ENCODE assay signal across 8 mouse cellular contexts in the genomic region with DNA sequence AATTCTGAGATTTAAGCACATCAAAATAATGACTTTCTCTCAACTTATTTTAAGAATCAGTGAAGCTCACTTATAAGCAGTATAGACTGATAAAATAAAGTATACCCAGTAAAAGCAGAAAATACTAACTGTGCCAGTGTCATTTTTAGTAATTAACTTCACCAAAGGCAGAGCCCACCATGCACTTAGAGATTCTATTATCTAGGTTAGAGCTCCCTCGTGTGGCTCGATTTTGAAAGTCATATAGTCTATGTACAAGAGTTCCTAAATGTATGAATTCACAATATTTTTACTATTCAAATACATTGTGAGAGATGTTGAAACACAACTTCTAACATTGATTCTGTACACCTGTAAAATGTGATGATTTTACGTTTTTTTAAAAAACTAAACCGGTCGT.
DNase-seq lines count a peak whose midpoint lies in the region; ATAC-seq lines count a peak whose summit lies in the region.

No protein-coding gene starts in this region.

- no peaks in the 10 kb centered on the region for H3K9me3 ChIP-seq in intestine, embryonic 14.5 days (ENCODE audit: control insufficient read depth, low read length)
- no peaks in the 10 kb centered on the region for H3K9me3 ChIP-seq in intestine, embryonic 16.5 days (ENCODE audit: control insufficient read depth, low read length)
- no peaks in the 10 kb centered on the region for H3K9me3 ChIP-seq in kidney, embryonic 15.5 days (replicated peaks)
- no peaks in the 10 kb centered on the region for H3K9me3 ChIP-seq in midbrain, embryonic 14.5 days (ENCODE audit: control insufficient read depth, low read length)

- no peak overlapping the region for H3K27ac ChIP-seq in intestine, embryonic 14.5 days (ENCODE audit: low read depth)
- no peak overlapping the region for H3K27ac ChIP-seq in intestine, embryonic 16.5 days (ENCODE audit: low read length)
- no peak overlapping the region for H3K27ac ChIP-seq in kidney, embryonic 15.5 days
- no peak overlapping the region for H3K27ac ChIP-seq in midbrain, embryonic 14.5 days (replicated peaks; ENCODE audit: low read depth, low read length)

- WGBS in intestine, embryonic 14.5 days: 7% methylated on average over 5 of the region's 5 CpGs
- WGBS in intestine, embryonic 16.5 days: 8% methylated on average over 5 of the region's 5 CpGs
- WGBS in kidney, embryonic 15.5 days: 8% methylated on average over 5 of the region's 5 CpGs
- 8% methylated on average over 5 of the region's 5 CpGs for WGBS in midbrain, embryonic 14.5 days

- H3K4me2 ChIP-seq in intestine, embryonic 14.5 days (ENCODE audit: low read length): no peak overlapping the region
- no peak overlapping the region for H3K4me2 ChIP-seq in intestine, embryonic 16.5 days (ENCODE audit: low read depth, low read length)
- H3K4me2 ChIP-seq in kidney, embryonic 15.5 days: no peak overlapping the region
- H3K4me2 ChIP-seq in midbrain, embryonic 14.5 days (ENCODE audit: low read length): no peak overlapping the region

- H3K4me3 ChIP-seq in intestine, embryonic 14.5 days (ENCODE audit: low read depth, low read length): no peak overlapping the region
- H3K4me3 ChIP-seq in intestine, embryonic 16.5 days (ENCODE audit: low read length): no peak overlapping the region
- no peak overlapping the region for H3K4me3 ChIP-seq in kidney, embryonic 15.5 days (replicated peaks)
- no peak overlapping the region for H3K4me3 ChIP-seq in midbrain, embryonic 14.5 days (replicated peaks; ENCODE audit: low read depth, low read length)

- H3K4me1 ChIP-seq in intestine, embryonic 14.5 days (replicated peaks; ENCODE audit: control insufficient read depth, insufficient read depth, low read length): no peaks in the 10 kb centered on the region
- H3K4me1 ChIP-seq in intestine, embryonic 16.5 days (ENCODE audit: control insufficient read depth, insufficient read depth, low read length): no peaks in the 10 kb centered on the region
- no peaks in the 10 kb centered on the region for H3K4me1 ChIP-seq in kidney, embryonic 15.5 days
- H3K4me1 ChIP-seq in midbrain, embryonic 14.5 days (ENCODE audit: control insufficient read depth, insufficient read depth, low read length): no peaks in the 10 kb centered on the region

- H3K9ac ChIP-seq in intestine, embryonic 14.5 days (ENCODE audit: low read length): no peak overlapping the region
- H3K9ac ChIP-seq in intestine, embryonic 16.5 days (ENCODE audit: low read depth, low read length): no peak overlapping the region
- H3K9ac ChIP-seq in kidney, embryonic 15.5 days: no peak overlapping the region
- no peak overlapping the region for H3K9ac ChIP-seq in midbrain, embryonic 14.5 days (replicated peaks; ENCODE audit: low read length)

- ATAC-seq in intestine, embryonic 14.5 days (replicated peaks; ENCODE audit: low FRiP score, low TSS enrichment, low read depth): no peak; the same call in 1 of the 2 replicates
- ATAC-seq in intestine, embryonic 16.5 days: no peak
- 0 out of 2 replicates have a peak, but pooled peaks have one; percentile 66 for ATAC-seq in kidney, embryonic 15.5 days (replicated peaks; ENCODE audit: low FRiP score)
- peak; percentile 82 for ATAC-seq in midbrain, embryonic 14.5 days (ENCODE audit: low FRiP score, low TSS enrichment)

- no peaks in the 10 kb centered on the region for H3K36me3 ChIP-seq in intestine, embryonic 14.5 days (ENCODE audit: control insufficient read depth, insufficient read depth, low read length)
- H3K36me3 ChIP-seq in intestine, embryonic 16.5 days (ENCODE audit: control insufficient read depth, insufficient read depth, low read length): no peaks in the 10 kb centered on the region
- no peaks in the 10 kb centered on the region for H3K36me3 ChIP-seq in kidney, embryonic 15.5 days
- H3K36me3 ChIP-seq in midbrain, embryonic 14.5 days (ENCODE audit: control insufficient read depth, insufficient read depth, low read length): no peaks in the 10 kb centered on the region

- H3K27me3 ChIP-seq in intestine, embryonic 14.5 days (replicated peaks; ENCODE audit: control insufficient read depth, insufficient read depth, low read length): no peaks in the 10 kb centered on the region
- H3K27me3 ChIP-seq in intestine, embryonic 16.5 days (replicated peaks; ENCODE audit: control insufficient read depth, insufficient read depth, low read length): no peaks in the 10 kb centered on the region
- no peaks in the 10 kb centered on the region for H3K27me3 ChIP-seq in kidney, embryonic 15.5 days
- H3K27me3 ChIP-seq in midbrain, embryonic 14.5 days (ENCODE audit: control insufficient read depth, insufficient read depth, low read length): no peaks in the 10 kb centered on the region

- DNase-seq in intestine, embryonic 14.5 days (ENCODE audit: low spot score): peak; percentile 66
- DNase-seq in MEL-GATA-1-ER (ENCODE audit: extremely low read depth, low read depth): peak; percentile 25
- DNase-seq in embryo, embryonic 11.5 days (ENCODE audit: low read depth, low spot score): peak; percentile 27
- DNase-seq in midbrain, embryonic 14.5 days: peak; percentile 94
- DNase-seq in B cell, adult 2 months: no peak
- DNase-seq in spleen, adult 18-20 months: no peak

Comparison
In these comparisons a context has a peak if more than half of its experiments do, and no peak if none do; other contexts are left out.
1. ATAC-seq: peak in kidney, embryonic 15.5 days (single experiment) and midbrain, embryonic 14.5 days (single experiment); none in intestine, embryonic 14.5 days (single experiment) and intestine, embryonic 16.5 days (single experiment).
2. DNase-seq: peak in intestine, embryonic 14.5 days (single experiment), MEL-GATA-1-ER (single experiment), embryo, embryonic 11.5 days (single experiment) and midbrain, embryonic 14.5 days (single experiment); none in B cell, adult 2 months (0 of 2) and spleen, adult 18-20 months (0 of 2).